Comparison of ENCODE assay signal across 14 mouse cellular contexts in the genomic region with DNA sequence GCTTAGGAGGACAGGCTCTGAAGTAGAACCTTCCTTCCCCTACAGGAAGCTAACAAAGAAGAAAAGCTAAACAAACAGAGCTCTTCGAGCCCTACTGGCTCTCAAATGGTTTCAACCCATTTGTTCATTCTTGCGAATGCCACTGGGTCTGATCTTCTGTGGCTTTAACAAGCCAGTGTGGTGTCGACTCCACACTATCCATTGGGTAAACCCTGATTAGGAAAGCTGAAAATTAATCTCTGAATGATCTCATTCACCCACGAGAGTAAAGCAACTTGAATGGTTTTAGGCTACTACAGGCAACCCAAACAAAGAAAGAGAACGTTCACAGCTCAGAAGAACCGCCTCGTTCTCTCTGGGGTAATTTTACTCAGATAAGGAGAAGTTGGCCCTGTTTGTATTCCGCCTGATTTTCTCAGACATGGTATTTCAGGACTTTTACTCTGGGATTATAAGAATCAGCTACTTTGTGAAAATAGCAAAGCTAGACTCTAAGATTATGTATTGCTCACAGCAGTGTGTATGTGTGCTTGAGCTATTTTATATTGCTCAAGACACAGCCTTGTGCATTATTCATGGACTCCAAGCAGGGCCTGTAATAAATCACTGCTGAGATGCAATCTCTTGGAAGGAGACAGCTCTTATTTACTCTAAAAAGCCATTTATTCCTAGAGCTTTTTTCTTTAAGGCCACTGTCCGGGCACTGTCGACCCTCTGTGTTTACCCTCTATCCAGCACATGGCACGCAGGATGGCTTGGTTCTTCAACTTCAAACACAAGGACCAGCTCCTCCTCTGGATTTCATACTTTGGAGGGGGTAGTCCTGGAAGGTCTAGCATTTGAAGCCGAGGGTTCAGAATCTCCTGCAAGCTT. TPM values are rescaled to one million over a fixed set of nuclear protein-coding genes. Genes with fewer than 3 reads are reported as not detected.
A peak's percentile ranks its signal among the peaks of the same experiment; 100 is the strongest.
DNase-seq lines count a peak whose midpoint lies in the region; ATAC-seq lines count a peak whose summit lies in the region.
"Had no signal": no experiment of that assay in that cellular context is flagged by ENCODE, and none has a peak within 500 bp of the region (broad histone marks: within the 10 kb centered on the region; RNA-seq: fewer than 3 reads in every experiment).

No protein-coding gene starts in this region.

- no peak overlapping the region for H3K4me2 ChIP-seq in forebrain, embryonic 13.5 days
- no peak overlapping the region for H3K4me2 ChIP-seq in hindbrain, embryonic 16.5 days (ENCODE audit: low read length)
- no peak overlapping the region for H3K4me2 ChIP-seq in neural tube, embryonic 11.5 days (ENCODE audit: low read depth)
- H3K4me2 ChIP-seq: limb, embryonic 12.5 days; stomach, embryonic 15.5 days had no signal

- peaks cover 22% of the 10 kb centered on the region for H3K4me1 ChIP-seq in forebrain, embryonic 13.5 days
- peaks cover 19% of the 10 kb centered on the region for H3K4me1 ChIP-seq in hindbrain, embryonic 16.5 days (ENCODE audit: control insufficient read depth, insufficient read depth, low read depth, low read length)
- peaks cover 5% of the 10 kb centered on the region for H3K4me1 ChIP-seq in neural tube, embryonic 11.5 days (ENCODE audit: control insufficient read depth, insufficient read depth, low read length)
- H3K4me1 ChIP-seq: limb, embryonic 12.5 days; stomach, embryonic 15.5 days had no signal

- no peaks in the 10 kb centered on the region for H3K36me3 ChIP-seq in forebrain, embryonic 13.5 days (ENCODE audit: poor library complexity, severe bottlenecking)
- no peaks in the 10 kb centered on the region for H3K36me3 ChIP-seq in hindbrain, embryonic 16.5 days (ENCODE audit: control insufficient read depth, insufficient read depth, low read length)
- H3K36me3 ChIP-seq in neural tube, embryonic 11.5 days (ENCODE audit: control insufficient read depth, insufficient read depth, low read length): no peaks in the 10 kb centered on the region
- H3K36me3 ChIP-seq: limb, embryonic 12.5 days; stomach, embryonic 15.5 days had no signal

- peak; percentile 44 for DNase-seq in heart, adult 11 months
- DNase-seq in heart, adult 18-20 months: no peak
- DNase-seq in neural tube, embryonic 11.5 days (ENCODE audit: low spot score): peak; percentile 43
- DNase-seq in left cerebral cortex, adult 11 months (ENCODE audit: low spot score): no peak
- no peak for DNase-seq in spleen, postnatal 14 days (ENCODE audit: low spot score in 2 of 2)
- DNase-seq in kidney, adult 18-20 months: no peak
- DNase-seq: cerebellum, postnatal 25 days; heart, postnatal 36 days; lung, adult 2 months had no signal

- no peaks in the 10 kb centered on the region for H3K27me3 ChIP-seq in forebrain, embryonic 13.5 days
- H3K27me3 ChIP-seq in hindbrain, embryonic 16.5 days (replicated peaks; ENCODE audit: control insufficient read depth, insufficient read depth, low read length): no peaks in the 10 kb centered on the region
- no peaks in the 10 kb centered on the region for H3K27me3 ChIP-seq in neural tube, embryonic 11.5 days (ENCODE audit: control insufficient read depth, insufficient read depth, low read length)
- H3K27me3 ChIP-seq: limb, embryonic 12.5 days; stomach, embryonic 15.5 days had no signal

- no peaks in the 10 kb centered on the region for H3K9me3 ChIP-seq in forebrain, embryonic 13.5 days (replicated peaks)
- H3K9me3 ChIP-seq in hindbrain, embryonic 16.5 days (ENCODE audit: control insufficient read depth, low read length): no peaks in the 10 kb centered on the region
- H3K9me3 ChIP-seq in neural tube, embryonic 11.5 days (ENCODE audit: control insufficient read depth, low read length): no peaks in the 10 kb centered on the region
- H3K9me3 ChIP-seq: limb, embryonic 12.5 days; stomach, embryonic 15.5 days had no signal

- peak overlapping the region; percentile 63 for H3K27ac ChIP-seq in forebrain, embryonic 13.5 days
- peak overlapping the region; percentile 73 for H3K27ac ChIP-seq in hindbrain, embryonic 16.5 days (ENCODE audit: low read depth, low read length)
- peak overlapping the region; percentile 47 for H3K27ac ChIP-seq in neural tube, embryonic 11.5 days (ENCODE audit: low read depth, low read length)
- H3K27ac ChIP-seq: limb, embryonic 12.5 days; stomach, embryonic 15.5 days had no signal

- H3K4me3 ChIP-seq in forebrain, embryonic 13.5 days: no peak overlapping the region
- no peak overlapping the region for H3K4me3 ChIP-seq in hindbrain, embryonic 16.5 days (ENCODE audit: low read length)
- no peak overlapping the region for H3K4me3 ChIP-seq in neural tube, embryonic 11.5 days (ENCODE audit: low read depth, low read length)
- H3K4me3 ChIP-seq: erythroblast, embryonic 14.5 days; limb, embryonic 12.5 days; stomach, embryonic 15.5 days had no signal

- no peak overlapping the region for H3K9ac ChIP-seq in forebrain, embryonic 13.5 days
- no peak overlapping the region for H3K9ac ChIP-seq in hindbrain, embryonic 16.5 days (ENCODE audit: low read depth, low read length)
- H3K9ac ChIP-seq in neural tube, embryonic 11.5 days (ENCODE audit: low read length): no peak overlapping the region
- H3K9ac ChIP-seq: limb, embryonic 12.5 days; stomach, embryonic 15.5 days had no signal

- ATAC-seq in forebrain, embryonic 13.5 days: peak; percentile 73
- peak; percentile 75 for ATAC-seq in hindbrain, embryonic 16.5 days
- ATAC-seq in neural tube, embryonic 11.5 days (ENCODE audit: insufficient read depth, low FRiP score, low TSS enrichment): peak; percentile 87

- WGBS in forebrain, embryonic 13.5 days: 32% methylated on average over 12 of the region's 12 CpGs
- 23% methylated on average over 12 of the region's 12 CpGs for WGBS in hindbrain, embryonic 16.5 days
- 44% methylated on average over 12 of the region's 12 CpGs for WGBS in neural tube, embryonic 11.5 days

RNA-seq across cellular contexts. Expression of a gene that starts 43.4 kb away (rescaled TPM):
- total RNA-seq in heart, adult 18-20 months (2021): 1 to 10 TPM; 2.8 to 4.6 TPM
- polyA plus RNA-seq in forebrain, embryonic 13.5 days (2015; fragmentation: Nextera tagmentation; extraction: Ambion mirVana): 1,241 and 1,349 TPM in 2 replicates
- 3,305 and 3,556 TPM in 2 replicates for polyA plus RNA-seq in hindbrain, embryonic 16.5 days (2015; fragmentation: Nextera tagmentation; extraction: Ambion mirVana)
- polyA plus RNA-seq in neural tube, embryonic 11.5 days (2014; fragmentation: Nextera tagmentation; extraction: Ambion mirVana): 446 and 504 TPM in 2 replicates

Comparison
In these comparisons a context has a peak if more than half of its experiments do, and no peak if none do; other contexts are left out.
1. DNase-seq: peak in heart, adult 11 months (single experiment) and neural tube, embryonic 11.5 days (single experiment); none in heart, adult 18-20 months (0 of 2), left cerebral cortex, adult 11 months (single experiment), spleen, postnatal 14 days (0 of 2) and kidney, adult 18-20 months (single experiment).
2. Peak in every context shown above with its lines, with median percentiles within 50 percentile points of each other: ATAC-seq and H3K27ac ChIP-seq.